Mouse (Mus musculus): ENCODE measurements around the gene Olfr1230. TPM values are rescaled to one million over a fixed set of nuclear protein-coding genes. Genes with fewer than 3 reads are reported as not detected.

The Olfr1230 gene
- not detected for polyA plus RNA-seq (2014; fragmentation: Illumina TruSeq; extraction: RNeasy Lipid Tissue Mini Kit (QIAGEN cat#74804); ENCODE audit: insufficient read depth, low read depth, low replicate concordance)

GRCm38 (mm10) chr2:89297168-89297567, at the start of gene Olfr1230:
Gene Olfr1230 (minus strand): TSS chr2:89297268.

GRCm38 (mm10) chr2:89342298-89342697, 45.2 kb upstream of the Olfr1230 start, which contains the start of gene Olfr1233:
Gene Olfr1233 (minus strand): TSS chr2:89342398.

GRCm38 (mm10) chr2:89329575-89329974, 32.5 kb upstream of the Olfr1230 start, which contains the start of gene Olfr1232:
Gene Olfr1232 (minus strand): TSS chr2:89329675.

DNA sequence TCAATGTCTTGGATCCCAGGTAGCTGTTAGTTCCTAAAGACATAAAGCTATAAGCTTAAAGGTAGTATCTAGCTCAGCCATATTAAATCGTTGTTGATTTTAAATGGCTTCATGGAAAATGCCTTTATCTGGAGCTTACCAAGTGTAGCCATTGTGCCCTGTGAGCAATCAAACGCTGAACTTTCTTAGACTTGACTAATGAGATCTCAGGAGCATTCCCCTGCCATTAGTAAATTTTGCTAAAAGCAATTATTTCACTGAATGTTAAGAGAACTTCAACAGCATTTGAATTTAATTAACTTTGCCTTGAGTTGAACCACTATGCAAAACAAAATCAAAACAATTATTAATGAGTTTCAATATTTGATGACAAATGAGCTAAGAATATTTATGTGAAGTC, 9.9 kb upstream of the Olfr1230 start, which contains the start of gene Olfr1231:
Gene Olfr1231, minus strand, starts transcription at position 101 of the 400 bp plus-strand sequence.

GRCm38 (mm10) chr2:89287914-89288313, 9.2 kb downstream of the Olfr1230 start, which contains the start of gene Olfr1229:
Gene Olfr1229 (minus strand): TSS chr2:89288014.

GRCm38 (mm10) chr2:89253962-89254361, 43.1 kb downstream of the Olfr1230 start, which contains the start of gene Olfr1228:
Gene Olfr1228 (minus strand): TSS chr2:89254062.

Other genes with a start within 250 kb of the Olfr1230 start
- gene Olfr1218, start 236.1 kb downstream of the Olfr1230 start, polyA plus RNA-seq (2014; fragmentation: Illumina TruSeq; extraction: RNeasy Lipid Tissue Mini Kit (QIAGEN cat#74804); ENCODE audit: insufficient read depth, low read depth, low replicate concordance) = not detected
- not detected for gene Olfr1219, start 213.8 kb downstream of the Olfr1230 start, polyA plus RNA-seq (2014; fragmentation: Illumina TruSeq; extraction: RNeasy Lipid Tissue Mini Kit (QIAGEN cat#74804); ENCODE audit: insufficient read depth, low read depth, low replicate concordance)
- not detected for gene Olfr1220, start 190.4 kb downstream of the Olfr1230 start, polyA plus RNA-seq (2014; fragmentation: Illumina TruSeq; extraction: RNeasy Lipid Tissue Mini Kit (QIAGEN cat#74804); ENCODE audit: insufficient read depth, low read depth, low replicate concordance)
- not detected for gene Olfr1221, start 180.0 kb downstream of the Olfr1230 start, polyA plus RNA-seq (2014; fragmentation: Illumina TruSeq; extraction: RNeasy Lipid Tissue Mini Kit (QIAGEN cat#74804); ENCODE audit: insufficient read depth, low read depth, low replicate concordance)
- gene Olfr1222, start 164.2 kb downstream of the Olfr1230 start, polyA plus RNA-seq (2014; fragmentation: Illumina TruSeq; extraction: RNeasy Lipid Tissue Mini Kit (QIAGEN cat#74804); ENCODE audit: insufficient read depth, low read depth, low replicate concordance) = not detected
- not detected for gene Olfr1223, start 145.7 kb downstream of the Olfr1230 start, polyA plus RNA-seq (2014; fragmentation: Illumina TruSeq; extraction: RNeasy Lipid Tissue Mini Kit (QIAGEN cat#74804); ENCODE audit: insufficient read depth, low read depth, low replicate concordance)
- not detected for gene Olfr1224-ps1, start 133.2 kb downstream of the Olfr1230 start, polyA plus RNA-seq (2014; fragmentation: Illumina TruSeq; extraction: RNeasy Lipid Tissue Mini Kit (QIAGEN cat#74804); ENCODE audit: insufficient read depth, low read depth, low replicate concordance)
- gene Olfr1225, start 122.6 kb downstream of the Olfr1230 start, polyA plus RNA-seq (2014; fragmentation: Illumina TruSeq; extraction: RNeasy Lipid Tissue Mini Kit (QIAGEN cat#74804); ENCODE audit: insufficient read depth, low read depth, low replicate concordance) = not detected
- gene Olfr1226, start 97.2 kb downstream of the Olfr1230 start, polyA plus RNA-seq (2014; fragmentation: Illumina TruSeq; extraction: RNeasy Lipid Tissue Mini Kit (QIAGEN cat#74804); ENCODE audit: insufficient read depth, low read depth, low replicate concordance) = not detected
- not detected for gene Olfr1228, start 43.2 kb downstream of the Olfr1230 start, polyA plus RNA-seq (2014; fragmentation: Illumina TruSeq; extraction: RNeasy Lipid Tissue Mini Kit (QIAGEN cat#74804); ENCODE audit: insufficient read depth, low read depth, low replicate concordance)
- gene Olfr1229, start 9.3 kb downstream of the Olfr1230 start, polyA plus RNA-seq (2014; fragmentation: Illumina TruSeq; extraction: RNeasy Lipid Tissue Mini Kit (QIAGEN cat#74804); ENCODE audit: insufficient read depth, low read depth, low replicate concordance) = not detected
- not detected for gene Olfr1231, start 9.8 kb upstream of the Olfr1230 start, polyA plus RNA-seq (2014; fragmentation: Illumina TruSeq; extraction: RNeasy Lipid Tissue Mini Kit (QIAGEN cat#74804); ENCODE audit: insufficient read depth, low read depth, low replicate concordance)
- gene Olfr1232, start 32.4 kb upstream of the Olfr1230 start, polyA plus RNA-seq (2014; fragmentation: Illumina TruSeq; extraction: RNeasy Lipid Tissue Mini Kit (QIAGEN cat#74804); ENCODE audit: insufficient read depth, low read depth, low replicate concordance) = not detected
- not detected for gene Olfr1233, start 45.1 kb upstream of the Olfr1230 start, polyA plus RNA-seq (2014; fragmentation: Illumina TruSeq; extraction: RNeasy Lipid Tissue Mini Kit (QIAGEN cat#74804); ENCODE audit: insufficient read depth, low read depth, low replicate concordance)
- gene Olfr1234, start 67.6 kb upstream of the Olfr1230 start, polyA plus RNA-seq (2014; fragmentation: Illumina TruSeq; extraction: RNeasy Lipid Tissue Mini Kit (QIAGEN cat#74804); ENCODE audit: insufficient read depth, low read depth, low replicate concordance) = not detected
- not detected for gene Olfr1238, start 112.4 kb upstream of the Olfr1230 start, polyA plus RNA-seq (2014; fragmentation: Illumina TruSeq; extraction: RNeasy Lipid Tissue Mini Kit (QIAGEN cat#74804); ENCODE audit: insufficient read depth, low read depth, low replicate concordance)
- not detected for gene Olfr1239, start 123.1 kb upstream of the Olfr1230 start, polyA plus RNA-seq (2014; fragmentation: Illumina TruSeq; extraction: RNeasy Lipid Tissue Mini Kit (QIAGEN cat#74804); ENCODE audit: insufficient read depth, low read depth, low replicate concordance)
- not detected for gene Olfr1240, start 145.7 kb upstream of the Olfr1230 start, polyA plus RNA-seq (2014; fragmentation: Illumina TruSeq; extraction: RNeasy Lipid Tissue Mini Kit (QIAGEN cat#74804); ENCODE audit: insufficient read depth, low read depth, low replicate concordance)
- not detected for gene Olfr1241, start 189.9 kb upstream of the Olfr1230 start, polyA plus RNA-seq (2014; fragmentation: Illumina TruSeq; extraction: RNeasy Lipid Tissue Mini Kit (QIAGEN cat#74804); ENCODE audit: insufficient read depth, low read depth, low replicate concordance)
- gene Olfr1242, start 201.1 kb upstream of the Olfr1230 start, polyA plus RNA-seq (2014; fragmentation: Illumina TruSeq; extraction: RNeasy Lipid Tissue Mini Kit (QIAGEN cat#74804); ENCODE audit: insufficient read depth, low read depth, low replicate concordance) = not detected
- not detected for gene Olfr1243, start 234.2 kb upstream of the Olfr1230 start, polyA plus RNA-seq (2014; fragmentation: Illumina TruSeq; extraction: RNeasy Lipid Tissue Mini Kit (QIAGEN cat#74804); ENCODE audit: insufficient read depth, low read depth, low replicate concordance)

Measured in lung, adult 10 weeks (tissue).